Mouse (Mus musculus) heart, adult 2 months (tissue): ENCODE results near the gene Gm20388.

Source experiments
- CTCF ChIP-seq: fragments of 200-600 bp; IDR thresholded peaks from 2 replicates; pipeline ENCODE4 v1.8.1; 2022; ENCODE audit warnings: antibody characterized with exemption, mild to moderate bottlenecking, moderate library complexity
- EP300 ChIP-seq: fragments of 200-500 bp; IDR thresholded peaks from 2 replicates; pipeline ENCODE4 v1.6.1; 2011; ENCODE audit warnings: low read depth, low read length, control low read depth; ENCODE audit not compliant: insufficient read depth
- POLR2A ChIP-seq: fragments of 200-500 bp; IDR thresholded peaks from 2 replicates; pipeline ENCODE4 v1.6.1; 2011; ENCODE audit warnings: mild to moderate bottlenecking, low read depth, low read length, control low read depth; ENCODE audit not compliant: insufficient read depth

DNA sequence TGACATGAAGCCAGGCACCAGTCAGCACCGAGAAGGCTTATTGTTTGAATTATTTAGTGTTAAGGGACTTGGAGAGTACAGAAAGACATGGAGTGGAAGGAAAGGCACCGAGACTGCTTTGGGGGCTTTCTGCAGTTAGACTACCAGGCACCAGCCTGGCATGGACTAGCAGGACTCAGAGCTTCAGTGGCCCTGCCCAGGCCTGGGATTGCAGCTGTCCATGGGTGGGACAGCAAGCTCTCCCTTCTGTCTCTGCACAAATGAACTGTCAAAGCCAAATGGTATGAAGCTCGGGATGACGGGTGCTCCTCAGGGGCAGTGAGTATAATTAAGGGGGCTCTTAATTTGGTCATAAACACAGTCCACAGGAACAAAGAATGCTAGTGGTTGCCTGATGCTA lies 3153.4 kb downstream of the Gm20388 start:
- TF ChIP-seq CTCF (no peak), EP300 (no peak), POLR2A (no peak)
